Mouse (Mus musculus): Measurements from ENCODE around the gene Wdsub1. TPM values are rescaled to one million over a fixed set of nuclear protein-coding genes. Genes with fewer than 3 reads are reported as not detected.

Wdsub1 gene
- total RNA-seq (2023): 1 to 10 TPM; 7.3 to 8.4 TPM

GRCm38 (mm10) chr2:59881831-59882741 lies at the start of gene Wdsub1:
TSS of gene Wdsub1 (minus strand) at chr2:59882591.

All from T-cell, adult 66 days (primary cell).